Mouse (Mus musculus): ENCODE data around the gene Fer1l4. TPM values are rescaled to one million over a fixed set of nuclear protein-coding genes. Genes with fewer than 3 reads are reported as not detected.
A peak's percentile ranks its signal among the peaks of the same experiment; 100 is the strongest.

The Fer1l4 gene
- polyA plus RNA-seq, 1 experiment from 2014 or later = 0.09 TPM

DNA sequence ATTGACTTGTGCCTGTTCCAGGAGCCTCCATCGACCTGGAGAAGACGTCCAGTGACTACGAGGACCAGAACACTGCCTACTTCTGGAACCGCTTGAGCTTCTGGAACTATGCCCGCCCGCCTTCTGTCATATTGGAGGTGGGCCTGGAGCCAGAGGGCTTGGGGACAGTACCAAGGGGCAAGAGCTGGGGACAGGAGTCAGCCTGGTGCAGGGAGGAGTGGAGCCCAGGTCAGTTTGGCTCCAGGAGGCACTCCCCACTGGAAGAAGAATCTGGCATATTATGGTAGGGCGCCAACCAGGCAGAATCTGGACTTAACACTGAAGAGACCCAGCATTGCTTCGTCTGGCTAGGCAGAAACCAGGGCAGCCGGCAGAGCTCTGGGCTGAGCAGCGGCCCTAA, 15.2 kb upstream of the Fer1l4 start:
- peaks cover 45% of the 10 kb centered on the region for H3K36me3 ChIP-seq
- no peak for ATAC-seq (ENCODE audit: low FRiP score)

DNA sequence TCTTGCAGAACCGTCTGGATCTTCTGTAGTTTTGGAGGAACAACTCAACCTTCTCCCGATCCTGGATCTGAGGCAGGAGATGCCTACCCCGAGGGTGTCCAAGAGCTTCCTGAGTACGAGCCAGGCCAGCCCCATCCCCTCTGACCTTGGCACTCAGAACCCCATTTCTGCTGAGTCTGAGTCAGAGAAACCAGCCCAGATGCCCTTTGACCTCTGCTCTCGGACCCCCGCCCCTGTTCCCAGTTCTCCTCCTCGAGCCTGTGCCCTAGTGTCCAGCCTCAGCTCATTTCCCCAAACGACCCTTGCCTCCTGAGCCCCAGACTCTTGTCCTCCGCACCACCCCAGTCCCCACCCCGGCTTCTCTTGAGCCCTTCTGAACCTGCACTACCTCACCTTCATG, 13.4 kb upstream of the Fer1l4 start:
- peak overlapping the region; percentile 81 for H3K4me3 ChIP-seq (replicated peaks)
- H3K9me3 ChIP-seq (replicated peaks) = no peaks in the 10 kb centered on the region
- 0 out of 2 replicates have a peak overlapping the region, but pooled peaks have one; percentile 87 for H3K27ac ChIP-seq (replicated peaks)
- H3K27me3 ChIP-seq (replicated peaks) = no peaks in the 10 kb centered on the region
- peaks cover 29% of the 10 kb centered on the region for H3K36me3 ChIP-seq
- H3K9ac ChIP-seq (replicated peaks) = peak overlapping the region; percentile 79
- peak; percentile 15; the same call in 1 of the 2 replicates for ATAC-seq (ENCODE audit: low FRiP score)
- WGBS = 33% methylated on average over 10 of the region's 10 CpGs
- H3K4me1 ChIP-seq = peaks cover 13% of the 10 kb centered on the region
- H3K4me2 ChIP-seq = peak overlapping the region; percentile 96

More for the DNA sequence above, 15.2 kb upstream of the Fer1l4 start:
- Histone ChIP-seq H3K9ac (replicated peaks) (no peak overlapping the region), H3K9me3 (replicated peaks) (no peaks in the 10 kb centered on the region), H3K27me3 (replicated peaks) (no peaks in the 10 kb centered on the region), H3K27ac (replicated peaks) (no peak overlapping the region), H3K4me3 (replicated peaks) (no peak overlapping the region), H3K4me2 (no peak overlapping the region), H3K4me1 (peaks cover 13% of the 10 kb centered on the region)
- WGBS = 94% methylated on average over 10 of the region's 10 CpGs

DNA sequence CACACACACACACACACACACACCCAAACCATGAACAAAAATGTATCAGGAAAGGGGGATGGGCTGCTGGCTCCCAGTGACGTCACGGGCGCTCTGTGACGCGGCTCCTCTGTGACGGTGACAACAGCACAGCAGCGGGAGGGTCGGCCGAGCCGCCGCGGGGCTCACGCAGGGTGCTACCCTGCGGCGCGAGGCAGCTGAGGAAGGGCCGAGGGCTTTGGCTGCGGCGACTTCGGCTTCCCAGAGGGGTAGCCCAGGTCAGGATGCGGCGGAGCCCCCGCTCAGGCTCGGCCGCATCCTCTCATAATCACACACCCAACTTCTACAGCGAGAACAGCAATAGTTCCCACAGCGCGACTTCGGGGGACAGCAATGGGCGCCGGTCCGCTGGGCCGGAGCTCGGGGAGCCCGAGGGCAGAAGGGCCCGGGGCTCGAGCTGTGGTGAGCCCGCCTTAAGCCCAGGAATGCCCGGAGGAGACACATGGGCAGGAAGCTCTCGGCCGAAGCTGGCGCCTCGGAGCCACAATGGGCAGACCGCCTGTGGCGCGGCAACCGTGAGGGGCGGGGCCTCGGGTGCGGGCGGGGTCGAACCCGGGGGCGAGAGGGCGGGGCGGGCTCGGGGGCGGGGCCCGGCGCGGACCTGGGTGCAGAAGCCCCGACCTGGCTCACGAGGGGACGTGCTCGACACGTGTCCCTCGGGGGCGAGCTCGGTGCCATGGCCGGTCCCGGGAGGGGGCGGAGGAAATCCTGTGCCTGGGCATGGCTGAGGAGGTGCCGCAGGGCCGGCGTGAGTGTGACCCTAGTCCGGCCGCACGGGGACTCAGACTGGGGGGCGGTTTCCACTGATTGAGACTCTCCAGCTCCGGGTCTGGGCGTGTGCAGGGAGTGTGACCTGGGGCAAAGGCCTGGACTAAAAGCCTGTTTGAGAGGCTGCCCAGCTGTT, 12.6 kb upstream of the Fer1l4 start, which contains the start of gene Spag4:
TSS of gene Spag4 (plus strand) at position 77 of the 943 bp plus-strand sequence.
- ATAC-seq (ENCODE audit: low FRiP score) = peak; percentile 82
- peak within 1 kb of the TSS; percentile 87 for H3K27ac ChIP-seq (replicated peaks)
- peak within 1 kb of the TSS; percentile 79 for H3K9ac ChIP-seq (replicated peaks)
- H3K9me3 ChIP-seq (replicated peaks) = no peaks in the 10 kb centered on the region
- no peaks in the 10 kb centered on the region for H3K27me3 ChIP-seq (replicated peaks)
- H3K36me3 ChIP-seq = peaks cover 23% of the 10 kb centered on the region
- under 1% methylated on average over 77 of the region's 81 CpGs for WGBS
- H3K4me1 ChIP-seq = peaks cover 13% of the 10 kb centered on the region
- peak within 1 kb of the TSS; percentile 96 for H3K4me2 ChIP-seq
- peak within 1 kb of the TSS; percentile 81 for H3K4me3 ChIP-seq (replicated peaks)

DNA sequence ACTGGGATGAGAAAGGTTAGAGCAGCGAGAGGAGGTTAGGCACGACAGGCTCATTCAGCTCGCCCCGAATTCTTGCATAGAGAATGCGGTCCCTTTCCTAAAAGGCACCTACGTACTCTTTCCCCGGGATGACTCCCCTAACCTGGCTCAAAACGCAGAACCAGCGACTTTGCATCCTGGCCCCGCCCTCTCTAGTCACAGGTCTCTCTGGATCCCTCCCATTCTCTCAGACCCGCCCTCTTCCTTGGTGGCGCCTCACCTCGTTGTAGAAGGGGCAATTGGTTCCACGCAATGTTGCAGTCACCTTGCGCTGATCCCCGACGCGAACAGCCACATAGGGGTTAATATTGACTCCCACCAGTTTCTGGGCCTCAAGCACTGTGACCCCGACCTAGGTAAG, 4.8 kb downstream of the Fer1l4 start:
- Histone ChIP-seq H3K4me2 (peak overlapping the region; percentile 32), H3K4me3 (replicated peaks) (no peak overlapping the region), H3K9me3 (replicated peaks) (no peaks in the 10 kb centered on the region), H3K9ac (replicated peaks) (no peak overlapping the region), H3K27me3 (replicated peaks) (peaks cover 8% of the 10 kb centered on the region; the same call in 1 of the 2 replicates), H3K27ac (replicated peaks) (no peak overlapping the region), H3K36me3 (no peaks in the 10 kb centered on the region), H3K4me1 (no peaks in the 10 kb centered on the region)
- ATAC-seq (ENCODE audit: low FRiP score) = no peak
- WGBS = 6% methylated on average over 19 of the region's 19 CpGs

DNA sequence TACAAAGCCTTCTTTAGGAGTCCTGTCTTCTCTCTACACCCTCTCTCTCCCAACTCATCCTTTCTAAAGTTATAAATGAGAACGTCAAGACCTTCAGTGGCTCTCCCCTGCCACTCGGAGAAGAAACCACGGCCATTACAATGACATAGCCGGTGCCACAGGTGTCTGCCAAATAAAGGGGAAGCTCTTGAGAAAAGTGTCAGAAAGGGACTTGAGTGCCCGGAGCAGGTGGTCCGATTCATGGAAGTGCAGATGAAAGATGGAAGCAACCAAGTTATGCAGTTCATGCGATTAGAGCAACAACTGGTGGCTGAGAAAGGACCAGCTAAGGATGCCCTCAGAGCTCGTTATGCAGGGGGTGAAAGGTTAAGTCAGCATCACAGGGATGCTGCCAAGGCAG, 9.8 kb downstream of the Fer1l4 start:
- Histone ChIP-seq H3K4me1 (no peaks in the 10 kb centered on the region), H3K4me3 (replicated peaks) (no peak overlapping the region), H3K9me3 (replicated peaks) (no peaks in the 10 kb centered on the region), H3K9ac (replicated peaks) (no peak overlapping the region), H3K27me3 (replicated peaks) (peaks cover 8% of the 10 kb centered on the region; the same call in 1 of the 2 replicates), H3K27ac (replicated peaks) (no peak overlapping the region), H3K4me2 (no peak overlapping the region), H3K36me3 (no peaks in the 10 kb centered on the region)
- ATAC-seq (ENCODE audit: low FRiP score) = no peak
- 84% methylated on average over 8 of the region's 8 CpGs for WGBS

DNA sequence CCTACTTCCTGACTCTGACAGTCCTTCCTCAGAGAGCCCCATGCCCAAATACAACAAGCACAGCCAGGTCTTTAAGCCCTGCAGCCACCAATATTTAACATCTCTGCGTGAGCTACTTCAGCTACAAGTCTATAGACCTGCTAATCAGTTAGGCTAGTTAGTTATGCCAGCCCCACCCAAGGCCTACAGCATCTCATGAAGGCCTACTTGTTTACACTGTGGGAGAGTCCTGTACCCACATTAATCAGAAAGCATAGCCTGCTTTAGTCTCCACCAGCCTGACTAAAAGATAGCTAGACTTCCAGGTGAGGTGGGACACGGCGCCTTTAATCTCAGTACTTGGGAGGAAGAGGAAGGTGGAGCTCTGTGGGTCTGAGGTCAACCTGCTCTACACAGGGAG, 13.4 kb downstream of the Fer1l4 start:
- Histone ChIP-seq H3K4me2 (no peak overlapping the region), H3K9ac (replicated peaks) (no peak overlapping the region)
- WGBS = 92% methylated on average over 3 of the region's 3 CpGs

DNA sequence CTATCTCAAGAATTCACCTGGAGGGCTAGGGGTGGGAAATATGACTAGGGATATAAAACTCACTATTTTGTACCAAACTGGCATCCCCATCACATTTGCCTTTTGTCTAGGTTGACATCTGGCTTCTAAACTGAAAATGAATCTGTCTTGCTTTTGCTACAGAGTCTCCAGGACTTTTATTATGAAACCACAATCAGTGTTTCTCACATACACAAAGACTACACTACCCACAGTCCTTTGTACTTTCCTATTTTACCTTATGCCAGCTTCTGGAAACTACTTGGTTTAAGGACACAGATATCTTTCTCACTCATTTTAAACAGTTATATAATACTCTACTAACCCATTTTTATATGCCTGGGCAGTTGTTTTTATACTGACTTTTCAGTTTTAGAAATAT, 27.3 kb downstream of the Fer1l4 start:
- Histone ChIP-seq H3K27me3 (replicated peaks) (no peaks in the 10 kb centered on the region), H3K4me1 (no peaks in the 10 kb centered on the region), H3K9ac (replicated peaks) (no peak overlapping the region), H3K4me3 (replicated peaks) (no peak overlapping the region), H3K4me2 (no peak overlapping the region), H3K9me3 (replicated peaks) (no peaks in the 10 kb centered on the region), H3K36me3 (peaks cover 1% of the 10 kb centered on the region; the same call in 1 of the 2 replicates), H3K27ac (replicated peaks) (no peak overlapping the region)
- ATAC-seq (ENCODE audit: low FRiP score) = no peak

More for the DNA sequence above, 13.4 kb downstream of the Fer1l4 start:
- no peak overlapping the region for H3K27ac ChIP-seq (replicated peaks)
- no peaks in the 10 kb centered on the region for H3K4me1 ChIP-seq
- no peaks in the 10 kb centered on the region for H3K9me3 ChIP-seq (replicated peaks)
- H3K27me3 ChIP-seq (replicated peaks) = no peaks in the 10 kb centered on the region
- H3K36me3 ChIP-seq = no peaks in the 10 kb centered on the region
- no peak overlapping the region for H3K4me3 ChIP-seq (replicated peaks)
- ATAC-seq (ENCODE audit: low FRiP score) = no peak

DNA sequence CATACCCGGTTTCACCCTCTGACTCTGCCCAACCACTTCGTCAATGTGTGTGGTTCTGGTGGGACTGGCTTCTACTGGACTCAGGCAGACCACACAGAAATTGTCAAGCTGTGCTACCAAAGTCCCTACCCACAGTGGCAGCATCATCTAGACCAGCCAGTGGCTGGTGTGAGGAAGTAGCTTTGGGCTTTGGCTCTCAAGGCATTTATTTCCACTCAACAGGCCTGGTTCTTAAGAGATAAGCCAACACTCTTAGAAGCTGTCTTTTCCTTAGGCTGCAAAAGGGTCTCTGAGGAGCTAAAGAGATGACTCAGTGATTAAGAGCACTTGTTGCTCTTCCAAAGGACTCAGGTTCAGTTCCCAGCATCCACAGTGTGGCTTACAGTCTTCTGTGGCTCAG, 31.0 kb downstream of the Fer1l4 start:
- no peak overlapping the region for H3K4me2 ChIP-seq
- H3K4me3 ChIP-seq (replicated peaks) = no peak overlapping the region
- no peak for ATAC-seq (ENCODE audit: low FRiP score)
- H3K36me3 ChIP-seq = peaks cover 36% of the 10 kb centered on the region
- no peak overlapping the region for H3K27ac ChIP-seq (replicated peaks)
- H3K9me3 ChIP-seq (replicated peaks) = no peaks in the 10 kb centered on the region
- H3K9ac ChIP-seq (replicated peaks) = no peak overlapping the region
- no peaks in the 10 kb centered on the region for H3K4me1 ChIP-seq
- H3K27me3 ChIP-seq (replicated peaks) = no peaks in the 10 kb centered on the region
- 87% methylated on average over 2 of the region's 2 CpGs for WGBS

DNA sequence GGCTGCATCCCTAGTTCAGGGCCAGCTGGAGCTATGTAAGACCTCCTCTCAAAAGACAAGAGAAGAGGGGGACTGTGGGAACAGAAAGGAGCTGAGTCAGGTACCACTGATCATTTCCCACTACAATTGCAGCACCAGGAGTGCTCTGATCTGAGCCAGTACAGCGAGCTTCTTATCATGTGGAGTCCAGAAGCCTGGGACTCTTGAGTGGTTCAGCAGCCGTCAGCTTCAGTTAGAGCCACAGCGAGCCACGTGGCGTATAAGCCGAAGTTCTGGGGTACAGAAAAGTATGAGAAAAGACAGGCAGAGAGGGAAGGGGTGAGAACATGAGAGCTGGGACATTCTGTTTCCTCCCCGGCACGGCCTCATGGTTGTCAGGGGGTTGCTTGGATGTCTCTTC, 31.5 kb downstream of the Fer1l4 start:
- Histone ChIP-seq H3K9me3 (replicated peaks) (no peaks in the 10 kb centered on the region), H3K27ac (replicated peaks) (no peak overlapping the region), H3K4me1 (no peaks in the 10 kb centered on the region), H3K36me3 (peaks cover 42% of the 10 kb centered on the region), H3K9ac (replicated peaks) (no peak overlapping the region), H3K27me3 (replicated peaks) (no peaks in the 10 kb centered on the region), H3K4me3 (replicated peaks) (no peak overlapping the region), H3K4me2 (no peak overlapping the region)
- no peak for ATAC-seq (ENCODE audit: low FRiP score)
- WGBS = 92% methylated on average over 8 of the region's 8 CpGs

DNA sequence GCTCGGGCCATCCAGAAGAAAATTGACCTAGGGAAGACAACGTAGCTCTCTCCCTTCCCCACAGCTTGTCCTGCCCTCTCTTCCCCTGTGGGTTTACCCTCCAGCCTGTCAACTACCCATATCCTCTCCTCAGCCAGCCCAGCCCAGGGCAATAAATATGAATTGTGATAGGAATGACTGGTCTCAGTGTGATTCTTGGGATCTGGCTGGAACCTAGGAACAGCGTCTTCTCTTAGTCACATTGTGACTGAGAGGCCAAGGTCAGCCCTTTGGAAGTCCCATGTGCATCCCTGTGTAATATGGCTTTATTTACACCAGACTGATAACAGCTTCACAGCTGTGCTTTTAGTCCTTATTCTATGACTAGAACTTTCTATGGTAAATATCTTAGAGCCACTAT, 34.6 kb downstream of the Fer1l4 start:
- Histone ChIP-seq H3K4me1 (no peaks in the 10 kb centered on the region), H3K9ac (replicated peaks) (no peak overlapping the region), H3K27me3 (replicated peaks) (no peaks in the 10 kb centered on the region), H3K9me3 (replicated peaks) (no peaks in the 10 kb centered on the region), H3K36me3 (peaks cover 73% of the 10 kb centered on the region), H3K4me2 (no peak overlapping the region), H3K27ac (replicated peaks) (no peak overlapping the region), H3K4me3 (replicated peaks) (no peak overlapping the region)
- 93% methylated on average over 3 of the region's 3 CpGs for WGBS
- no peak for ATAC-seq (ENCODE audit: low FRiP score)

DNA sequence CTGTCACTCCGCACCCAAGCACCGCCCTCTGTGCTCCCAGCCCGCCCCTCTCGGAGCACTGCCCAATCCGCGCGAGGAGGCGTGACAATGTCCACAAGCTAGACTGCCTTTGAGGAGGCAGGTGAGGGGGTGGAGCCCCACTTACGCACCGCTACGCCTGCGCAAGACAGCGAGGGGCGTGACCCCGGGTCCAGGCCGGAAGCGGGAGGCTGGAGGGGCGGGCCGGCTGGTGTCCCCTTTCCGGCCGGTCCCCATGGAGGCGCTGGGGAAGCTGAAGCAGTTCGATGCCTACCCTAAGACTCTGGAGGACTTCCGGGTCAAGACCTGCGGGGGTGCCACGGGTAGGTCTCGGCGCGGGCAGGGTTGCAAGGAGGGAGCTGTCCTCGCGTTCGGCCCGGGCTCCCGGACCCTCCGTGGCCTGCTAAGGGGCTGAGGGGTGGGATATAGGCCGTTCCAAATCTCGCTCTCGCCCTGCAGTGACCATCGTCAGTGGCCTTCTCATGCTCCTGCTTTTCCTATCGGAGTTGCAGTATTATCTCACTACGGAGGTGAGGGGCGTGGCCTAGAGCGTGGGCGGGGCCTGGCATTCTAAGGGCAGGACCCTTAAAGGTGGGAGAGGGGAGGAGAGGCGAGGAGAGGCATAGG, 44.7 kb downstream of the Fer1l4 start, which contains the start of the genes 6430550D23Rik and Ergic3:
TSS of gene 6430550D23Rik (minus strand) at position 90 of the 645 bp plus-strand sequence.
TSS of gene Ergic3 (plus strand) at position 158 of the 645 bp plus-strand sequence.
- no peaks in the 10 kb centered on the region for H3K9me3 ChIP-seq (replicated peaks)
- H3K4me1 ChIP-seq = peaks cover 16% of the 10 kb centered on the region
- ATAC-seq (ENCODE audit: low FRiP score) = peak; percentile 100
- peaks cover 33% of the 10 kb centered on the region for H3K36me3 ChIP-seq
- peak within 1 kb of the TSS; percentile 80 for H3K9ac ChIP-seq (replicated peaks)
- WGBS = under 1% methylated on average over 44 of the region's 45 CpGs
- peak within 1 kb of the TSS; percentile 80 for H3K4me2 ChIP-seq
- no peaks in the 10 kb centered on the region for H3K27me3 ChIP-seq (replicated peaks)
- H3K27ac ChIP-seq (replicated peaks) = peak within 1 kb of the TSS; percentile 82
- H3K4me3 ChIP-seq (replicated peaks) = peak within 1 kb of the TSS; percentile 95

Measured in neural tube, embryonic 15.5 days (tissue).